Mouse (Mus musculus): ENCODE results near the gene Pim2. TPM values are rescaled to one million over a fixed set of nuclear protein-coding genes. Genes with fewer than 3 reads are reported as not detected.

Gene Pim2
- total and polyA plus RNA-seq, 2 experiments from 2014 or later, result 2.4 to 15.9 TPM

- no peak overlapping the region for H3K4me2 ChIP-seq (ENCODE audit: low read depth, low read length)
- 71% methylated on average over 2 of the region's 2 CpGs for WGBS
- H3K4me1 ChIP-seq (ENCODE audit: control insufficient read depth, insufficient read depth), result no peaks in the 10 kb centered on the region
- H3K9me3 ChIP-seq (replicated peaks; ENCODE audit: control insufficient read depth, low read length), result no peaks in the 10 kb centered on the region
- no peak overlapping the region for H3K9ac ChIP-seq (replicated peaks; ENCODE audit: low read depth, low read length)
- no peak overlapping the region for H3K4me3 ChIP-seq (ENCODE audit: low read depth, low read length)
- no peak overlapping the region for H3K27ac ChIP-seq (ENCODE audit: low read depth)
- DNase-seq (ENCODE audit: low spot score) (no peak), ATAC-seq (ENCODE audit: insufficient read depth, low read depth) (no peak)
- H3K27me3 ChIP-seq (ENCODE audit: control insufficient read depth, insufficient read depth, low read length), result no peaks in the 10 kb centered on the region
- no peak for TF ChIP-seq CTCF (IDR thresholded peaks at IDR 0.05; ENCODE audit: low read depth)
- TF ChIP-seq EP300 (IDR thresholded peaks at IDR 0.05; ENCODE audit: low read depth), result no peak
- H3K36me3 ChIP-seq (replicated peaks; ENCODE audit: control insufficient read depth, insufficient read depth, low read length), result no peaks in the 10 kb centered on the region
These were observed 30.2 kb upstream of the Pim2 start for GRCm38 (mm10) chrX:7847845-7848244.

GRCm38 (mm10) chrX:7854578-7854977 is 23.5 kb upstream of the Pim2 start:
- ATAC-seq (ENCODE audit: insufficient read depth, low read depth) (no peak), DNase-seq (ENCODE audit: low spot score) (no peak)
- TF ChIP-seq CTCF (IDR thresholded peaks at IDR 0.05; ENCODE audit: low read depth) (peak; percentile 43), EP300 (IDR thresholded peaks at IDR 0.05; ENCODE audit: low read depth) (no peak)
- Histone ChIP-seq H3K9ac (replicated peaks; ENCODE audit: low read depth, low read length) (no peak overlapping the region), H3K36me3 (replicated peaks; ENCODE audit: control insufficient read depth, insufficient read depth, low read length) (no peaks in the 10 kb centered on the region), H3K4me1 (ENCODE audit: control insufficient read depth, insufficient read depth) (no peaks in the 10 kb centered on the region), H3K9me3 (replicated peaks; ENCODE audit: control insufficient read depth, low read length) (no peaks in the 10 kb centered on the region), H3K4me3 (ENCODE audit: low read depth, low read length) (no peak overlapping the region), H3K4me2 (ENCODE audit: low read depth, low read length) (no peak overlapping the region), H3K27me3 (ENCODE audit: control insufficient read depth, insufficient read depth, low read length) (no peaks in the 10 kb centered on the region), H3K27ac (ENCODE audit: low read depth) (no peak overlapping the region)
- 35% methylated on average over 2 of the region's 2 CpGs for WGBS

DNA sequence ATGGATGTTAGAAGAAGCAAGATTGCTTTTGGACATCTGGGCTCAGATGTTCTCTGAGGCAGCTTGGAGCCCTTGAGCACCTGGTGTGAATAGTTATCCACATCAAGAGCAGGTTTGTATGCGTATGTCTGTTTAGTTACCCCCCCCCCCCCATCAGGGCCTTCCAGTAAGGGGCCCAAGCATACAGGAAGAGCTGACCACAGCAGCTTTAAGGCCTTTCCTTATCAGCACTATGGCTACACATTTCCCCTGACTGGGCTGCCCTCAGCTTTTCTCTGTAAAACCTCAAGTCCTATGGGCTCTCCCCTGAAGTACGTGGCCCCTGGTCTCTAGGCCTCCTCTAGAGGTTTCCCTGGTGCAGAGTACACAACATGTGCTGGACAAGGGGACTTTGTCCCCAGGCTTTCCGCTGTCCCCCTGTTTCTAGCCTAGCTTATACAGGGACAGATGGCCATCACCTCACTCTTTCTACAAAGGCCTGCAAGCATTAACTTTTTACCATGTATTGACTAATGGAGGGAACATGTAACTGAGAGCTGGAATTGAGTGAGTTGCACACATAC is 18.8 kb upstream of the Pim2 start:
- no peak for TF ChIP-seq EP300 (IDR thresholded peaks at IDR 0.05; ENCODE audit: low read depth)
- TF ChIP-seq CTCF (IDR thresholded peaks at IDR 0.05; ENCODE audit: low read depth), result no peak
- ATAC-seq (ENCODE audit: insufficient read depth, low read depth), result no peak
- no peaks in the 10 kb centered on the region for H3K27me3 ChIP-seq (ENCODE audit: control insufficient read depth, insufficient read depth, low read length)
- H3K36me3 ChIP-seq (replicated peaks; ENCODE audit: control insufficient read depth, insufficient read depth, low read length), result no peaks in the 10 kb centered on the region
- 55% methylated on average over 3 of the region's 3 CpGs for WGBS
- H3K4me1 ChIP-seq (ENCODE audit: control insufficient read depth, insufficient read depth), result no peaks in the 10 kb centered on the region
- no peak overlapping the region for H3K4me3 ChIP-seq (ENCODE audit: low read depth, low read length)
- H3K4me2 ChIP-seq (ENCODE audit: low read depth, low read length), result no peak overlapping the region
- DNase-seq (ENCODE audit: low spot score), result no peak
- no peaks in the 10 kb centered on the region for H3K9me3 ChIP-seq (replicated peaks; ENCODE audit: control insufficient read depth, low read length)
- H3K27ac ChIP-seq (ENCODE audit: low read depth), result no peak overlapping the region
- no peak overlapping the region for H3K9ac ChIP-seq (replicated peaks; ENCODE audit: low read depth, low read length)

DNA sequence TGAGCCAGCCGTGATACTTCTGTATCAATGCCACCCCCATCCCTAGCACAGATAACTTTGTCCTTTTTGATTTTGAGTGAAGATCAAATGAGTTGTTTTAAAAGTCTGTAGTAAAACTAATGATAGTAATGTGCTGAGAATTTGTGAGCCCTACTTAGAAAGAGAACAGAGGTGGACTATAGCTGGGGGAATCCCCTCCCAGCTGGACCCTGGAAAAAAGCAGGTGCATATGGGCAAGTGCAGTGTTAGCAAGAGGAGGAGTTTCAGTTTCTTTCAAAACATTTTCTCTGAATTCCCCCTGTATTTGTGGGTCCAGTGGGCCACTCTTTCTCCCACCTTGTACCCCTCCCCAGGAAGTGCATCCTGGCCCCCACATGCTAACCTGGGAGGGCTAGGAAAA is 14.9 kb upstream of the Pim2 start:
- Histone ChIP-seq H3K9me3 (replicated peaks; ENCODE audit: control insufficient read depth, low read length) (no peaks in the 10 kb centered on the region), H3K4me3 (ENCODE audit: low read depth, low read length) (no peak overlapping the region), H3K36me3 (replicated peaks; ENCODE audit: control insufficient read depth, insufficient read depth, low read length) (peaks cover 9% of the 10 kb centered on the region), H3K27ac (ENCODE audit: low read depth) (no peak overlapping the region), H3K4me2 (ENCODE audit: low read depth, low read length) (no peak overlapping the region), H3K9ac (replicated peaks; ENCODE audit: low read depth, low read length) (no peak overlapping the region), H3K4me1 (ENCODE audit: control insufficient read depth, insufficient read depth) (no peaks in the 10 kb centered on the region), H3K27me3 (ENCODE audit: control insufficient read depth, insufficient read depth, low read length) (no peaks in the 10 kb centered on the region)
- no peak for DNase-seq (ENCODE audit: low spot score)
- no peak for ATAC-seq (ENCODE audit: insufficient read depth, low read depth)
- 68% methylated on average over 1 of the region's 1 CpGs for WGBS
- TF ChIP-seq CTCF (IDR thresholded peaks at IDR 0.05; ENCODE audit: low read depth) (no peak), EP300 (IDR thresholded peaks at IDR 0.05; ENCODE audit: low read depth) (no peak)

- DNase-seq (ENCODE audit: low spot score) (no peak), ATAC-seq (ENCODE audit: insufficient read depth, low read depth) (no peak)
- Histone ChIP-seq H3K9ac (replicated peaks; ENCODE audit: low read depth, low read length) (no peak overlapping the region), H3K4me1 (ENCODE audit: control insufficient read depth, insufficient read depth) (no peaks in the 10 kb centered on the region), H3K36me3 (replicated peaks; ENCODE audit: control insufficient read depth, insufficient read depth, low read length) (peaks cover 12% of the 10 kb centered on the region), H3K27me3 (ENCODE audit: control insufficient read depth, insufficient read depth, low read length) (no peaks in the 10 kb centered on the region), H3K9me3 (replicated peaks; ENCODE audit: control insufficient read depth, low read length) (no peaks in the 10 kb centered on the region), H3K4me2 (ENCODE audit: low read depth, low read length) (no peak overlapping the region), H3K4me3 (ENCODE audit: low read depth, low read length) (no peak overlapping the region), H3K27ac (ENCODE audit: low read depth) (no peak overlapping the region)
- WGBS, result 73% methylated on average over 3 of the region's 3 CpGs
- TF ChIP-seq EP300 (IDR thresholded peaks at IDR 0.05; ENCODE audit: low read depth), result no peak
- TF ChIP-seq CTCF (IDR thresholded peaks at IDR 0.05; ENCODE audit: low read depth), result no peak
These were observed 13.5 kb upstream of the Pim2 start for GRCm38 (mm10) chrX:7864551-7864950.

DNA sequence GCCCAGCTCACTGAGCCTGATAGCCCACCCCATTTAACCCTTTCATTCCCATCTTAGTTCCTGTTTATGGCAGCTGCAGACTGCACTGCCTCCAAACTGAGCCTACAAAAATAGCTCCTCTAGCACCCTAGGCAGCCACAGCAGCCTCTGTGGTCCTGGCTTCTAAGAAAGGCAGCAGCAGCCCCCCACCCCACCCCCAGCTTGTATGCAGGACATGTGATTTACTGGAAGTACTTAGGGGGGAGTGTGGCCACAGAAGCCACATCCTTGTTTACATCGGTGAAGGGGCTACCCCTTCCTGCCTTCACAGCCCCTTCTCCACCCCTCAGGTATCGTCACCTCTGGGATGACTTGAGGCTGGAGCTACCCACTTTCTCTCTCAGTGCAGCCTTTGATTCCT is 12.7 kb upstream of the Pim2 start:
- no peaks in the 10 kb centered on the region for H3K27me3 ChIP-seq (ENCODE audit: control insufficient read depth, insufficient read depth, low read length)
- no peaks in the 10 kb centered on the region for H3K9me3 ChIP-seq (replicated peaks; ENCODE audit: control insufficient read depth, low read length)
- no peak overlapping the region for H3K9ac ChIP-seq (replicated peaks; ENCODE audit: low read depth, low read length)
- no peak overlapping the region for H3K4me3 ChIP-seq (ENCODE audit: low read depth, low read length)
- no peak for TF ChIP-seq EP300 (IDR thresholded peaks at IDR 0.05; ENCODE audit: low read depth)
- TF ChIP-seq CTCF (IDR thresholded peaks at IDR 0.05; ENCODE audit: low read depth), result no peak
- ATAC-seq (ENCODE audit: insufficient read depth, low read depth) (no peak), DNase-seq (ENCODE audit: low spot score) (no peak)
- no peak overlapping the region for H3K27ac ChIP-seq (ENCODE audit: low read depth)
- WGBS, result 56% methylated on average over 2 of the region's 2 CpGs
- H3K4me2 ChIP-seq (ENCODE audit: low read depth, low read length), result no peak overlapping the region
- H3K36me3 ChIP-seq (replicated peaks; ENCODE audit: control insufficient read depth, insufficient read depth, low read length), result peaks cover 12% of the 10 kb centered on the region
- no peaks in the 10 kb centered on the region for H3K4me1 ChIP-seq (ENCODE audit: control insufficient read depth, insufficient read depth)

Measured in heart, postnatal 0 days (tissue).